Mouse (Mus musculus): Measurements from ENCODE around the gene Rhbdl1.

- TF ChIP-seq CTCF (conservative IDR thresholded peaks at IDR 0.05; ENCODE audit: insufficient read depth, insufficient read length, low read depth, low read length) (no peak), POLR2A (IDR thresholded peaks at IDR 0.05; ENCODE audit: low read depth, low read length) (no peak)
These were observed 42.9 kb downstream of the Rhbdl1 start for GRCm38 (mm10) chr17:25794197-25794596.
